Mouse (Mus musculus) limb, embryonic 14.5 days (tissue): Measurements from ENCODE around the gene Pcare. TPM values are rescaled to one million over a fixed set of nuclear protein-coding genes. Genes with fewer than 3 reads are reported as not detected.

ENCODE experiments used
- ATAC-seq: fragments of 200-750 bp; cut with Nextera tagmentation; 2 replicates; pipeline ENCODE4 v1.8.0; 2017; ENCODE audit warnings: low read depth, moderate number of reproducible peaks, moderate TSS enrichment; ENCODE audit not compliant: low FRiP score
- DNase-seq: peaks from one replicate; pipeline ENCODE4 v3.0.0-alpha.2; 2015; ENCODE audit warnings: low spot score
- H3K27ac ChIP-seq: fragments of 300-500 bp; sonication (generic); replicated peaks from 2 replicates; pipeline ENCODE4 v1.5.1; 2014; ENCODE audit warnings: low read depth, mild to moderate bottlenecking, low read length, moderate library complexity, mixed read lengths
- H3K27me3 ChIP-seq: fragments of 300-500 bp; sonication (generic); 2 replicates; pipeline ENCODE4 v1.6.1; 2014; ENCODE audit warnings: low read length, mixed read lengths; ENCODE audit not compliant: control insufficient read depth, insufficient read depth
- H3K36me3 ChIP-seq: fragments of 300-500 bp; sonication (generic); 2 replicates; pipeline ENCODE4 v1.6.1; 2014; ENCODE audit warnings: mild to moderate bottlenecking, low read length, moderate library complexity, mixed read lengths; ENCODE audit not compliant: control insufficient read depth, insufficient read depth
- H3K4me1 ChIP-seq: fragments of 300-500 bp; sonication (generic); 2 replicates; pipeline ENCODE4 v1.6.1; 2014; ENCODE audit warnings: antibody characterized with exemption, low read length, mixed read lengths; ENCODE audit not compliant: control insufficient read depth, insufficient read depth
- H3K4me2 ChIP-seq: fragments of 300-500 bp; sonication (generic); replicated peaks from 2 replicates; pipeline ENCODE4 v1.6.1; 2014; ENCODE audit warnings: low read depth, mild to moderate bottlenecking, low read length, moderate library complexity; ENCODE audit not compliant: severe bottlenecking
- H3K4me3 ChIP-seq: fragments of 300-500 bp; sonication (generic); replicated peaks from 2 replicates; pipeline ENCODE4 v1.5.1; 2014; ENCODE audit warnings: low read length
- H3K9ac ChIP-seq: fragments of 300-500 bp; sonication (generic); 2 replicates; pipeline ENCODE4 v1.6.1; 2014; ENCODE audit warnings: mild to moderate bottlenecking, low read depth, low read length, moderate library complexity; ENCODE audit not compliant: severe bottlenecking
- H3K9me3 ChIP-seq: fragments of 300-500 bp; sonication (generic); 2 replicates; pipeline ENCODE4 v1.6.1; 2016; ENCODE audit warnings: low read length; ENCODE audit not compliant: control insufficient read depth
- POLR2A ChIP-seq: fragments of 200-500 bp; IDR thresholded peaks from 2 replicates; pipeline ENCODE4 v1.8.0; 2012; ENCODE audit warnings: inconsistent platforms, mild to moderate bottlenecking, moderate library complexity, borderline replicate concordance; ENCODE audit not compliant: insufficient read depth, insufficient read length; ENCODE audit errors: extremely low read depth
- WGBS: fragments of 180-500 bp; shearing (Covaris S2); extraction: QIAGEN DNeasy Blood & Tissue Kit; methylation state at CpG from one replicate; pipeline ENCODE4 v1.1.7; 2014; 5-methylcytosine and 5-hydroxymethylcytosine counted together
- polyA plus RNA-seq, 2 experiments: library from polyadenylated mRNA; depleted of rRNA in 1 of 2; stranded (reverse) in 1 of 2; unstranded in 1 of 2; fragments of >200 nt; fragmentation: Nextera tagmentation in 1 of 2; extraction: Ambion mirVana in 1 of 2; gene quantifications; 2 replicates each; pipeline versions ENCODE4 v1.2.1 to v1.2.3; 2012 to 2014

The Pcare gene
- polyA plus RNA-seq, 2 experiments = 0.01 TPM; not detected in 1

GRCm38 (mm10) chr17:71730655-71731054 lies 22.0 kb downstream of the Pcare start:
- no peak overlapping the region for H3K9ac ChIP-seq
- H3K9me3 ChIP-seq = no peaks in the 10 kb centered on the region
- DNase-seq = no peak
- no peak overlapping the region for H3K27ac ChIP-seq
- no peak overlapping the region for H3K4me3 ChIP-seq
- H3K36me3 ChIP-seq = no peaks in the 10 kb centered on the region
- 52% methylated on average over 2 of the region's 2 CpGs for WGBS
- H3K4me1 ChIP-seq = no peaks in the 10 kb centered on the region
- H3K27me3 ChIP-seq = no peaks in the 10 kb centered on the region
- ATAC-seq = no peak
- H3K4me2 ChIP-seq = no peak overlapping the region
- no peak for TF ChIP-seq POLR2A

- no peak overlapping the region for H3K4me3 ChIP-seq
- ATAC-seq (no peak), DNase-seq (no peak)
- H3K36me3 ChIP-seq = no peaks in the 10 kb centered on the region
- H3K9ac ChIP-seq = no peak overlapping the region
- H3K27me3 ChIP-seq = no peaks in the 10 kb centered on the region
- H3K4me2 ChIP-seq = no peak overlapping the region
- H3K27ac ChIP-seq = no peak overlapping the region
- 69% methylated on average over 3 of the region's 3 CpGs for WGBS
- no peaks in the 10 kb centered on the region for H3K4me1 ChIP-seq
- no peaks in the 10 kb centered on the region for H3K9me3 ChIP-seq
- no peak for TF ChIP-seq POLR2A
Measured at GRCm38 (mm10) chr17:71721019-71721418, 31.7 kb downstream of the Pcare start.

DNA sequence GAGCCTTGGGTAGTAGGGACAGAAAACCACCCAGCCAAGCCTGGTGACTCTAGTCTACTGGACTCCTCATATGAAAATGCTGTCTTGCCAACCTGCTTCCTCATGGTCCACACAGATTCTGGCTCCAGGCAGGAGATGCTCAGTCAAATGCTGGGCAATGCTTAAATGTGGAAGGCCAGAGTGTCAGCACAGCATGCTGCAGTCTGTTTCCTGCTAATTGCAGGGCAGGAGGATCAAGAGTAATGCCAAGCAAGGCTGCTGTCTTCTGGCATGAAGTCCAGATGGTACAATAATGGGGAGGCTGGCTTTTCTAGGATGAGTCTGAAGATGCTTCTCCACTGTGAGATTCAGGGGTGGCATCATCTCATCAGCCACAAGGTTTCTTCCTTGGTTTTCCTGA lies 32.3 kb downstream of the Pcare start:
- no peaks in the 10 kb centered on the region for H3K36me3 ChIP-seq
- H3K27ac ChIP-seq = no peak overlapping the region
- no peak overlapping the region for H3K4me2 ChIP-seq
- no peak for TF ChIP-seq POLR2A
- no peaks in the 10 kb centered on the region for H3K27me3 ChIP-seq
- no peak for ATAC-seq
- H3K4me1 ChIP-seq = no peaks in the 10 kb centered on the region
- no peak for DNase-seq
- no peak overlapping the region for H3K9ac ChIP-seq
- no peaks in the 10 kb centered on the region for H3K9me3 ChIP-seq
- H3K4me3 ChIP-seq = no peak overlapping the region

GRCm38 (mm10) chr17:71717881-71718625 lies 34.6 kb downstream of the Pcare start:
- DNase-seq = no peak
- H3K27ac ChIP-seq = no peak overlapping the region

GRCm38 (mm10) chr17:71715034-71715433 lies 37.7 kb downstream of the Pcare start:
- Histone ChIP-seq H3K27me3 (no peaks in the 10 kb centered on the region), H3K4me1 (no peaks in the 10 kb centered on the region), H3K9ac (no peak overlapping the region), H3K4me3 (no peak overlapping the region), H3K4me2 (no peak overlapping the region), H3K9me3 (no peaks in the 10 kb centered on the region), H3K36me3 (no peaks in the 10 kb centered on the region), H3K27ac (no peak overlapping the region)
- TF ChIP-seq POLR2A = no peak
- DNase-seq (no peak), ATAC-seq (no peak)
- WGBS = 76% methylated on average over 3 of the region's 3 CpGs

More at GRCm38 (mm10) chr17:71717881-71718625, 34.6 kb downstream of the Pcare start:
- no peaks in the 10 kb centered on the region for H3K4me1 ChIP-seq
- no peak overlapping the region for H3K9ac ChIP-seq
- WGBS = 93% methylated on average over 8 of the region's 8 CpGs
- no peak overlapping the region for H3K4me2 ChIP-seq
- no peaks in the 10 kb centered on the region for H3K36me3 ChIP-seq
- H3K4me3 ChIP-seq = no peak overlapping the region
- no peak for TF ChIP-seq POLR2A
- H3K27me3 ChIP-seq = no peaks in the 10 kb centered on the region
- ATAC-seq = no peak
- H3K9me3 ChIP-seq = no peaks in the 10 kb centered on the region
